Mouse (Mus musculus): Measurements from ENCODE around the gene Zfp637.
A peak's percentile ranks its signal among the peaks of the same experiment; 100 is the strongest.
"Not testable (repeated sequence)": the region's sequence is repeated elsewhere in the genome, so short reads cannot be mapped to it uniquely, and the experiment has no call there.

Zfp637 gene

DNA sequence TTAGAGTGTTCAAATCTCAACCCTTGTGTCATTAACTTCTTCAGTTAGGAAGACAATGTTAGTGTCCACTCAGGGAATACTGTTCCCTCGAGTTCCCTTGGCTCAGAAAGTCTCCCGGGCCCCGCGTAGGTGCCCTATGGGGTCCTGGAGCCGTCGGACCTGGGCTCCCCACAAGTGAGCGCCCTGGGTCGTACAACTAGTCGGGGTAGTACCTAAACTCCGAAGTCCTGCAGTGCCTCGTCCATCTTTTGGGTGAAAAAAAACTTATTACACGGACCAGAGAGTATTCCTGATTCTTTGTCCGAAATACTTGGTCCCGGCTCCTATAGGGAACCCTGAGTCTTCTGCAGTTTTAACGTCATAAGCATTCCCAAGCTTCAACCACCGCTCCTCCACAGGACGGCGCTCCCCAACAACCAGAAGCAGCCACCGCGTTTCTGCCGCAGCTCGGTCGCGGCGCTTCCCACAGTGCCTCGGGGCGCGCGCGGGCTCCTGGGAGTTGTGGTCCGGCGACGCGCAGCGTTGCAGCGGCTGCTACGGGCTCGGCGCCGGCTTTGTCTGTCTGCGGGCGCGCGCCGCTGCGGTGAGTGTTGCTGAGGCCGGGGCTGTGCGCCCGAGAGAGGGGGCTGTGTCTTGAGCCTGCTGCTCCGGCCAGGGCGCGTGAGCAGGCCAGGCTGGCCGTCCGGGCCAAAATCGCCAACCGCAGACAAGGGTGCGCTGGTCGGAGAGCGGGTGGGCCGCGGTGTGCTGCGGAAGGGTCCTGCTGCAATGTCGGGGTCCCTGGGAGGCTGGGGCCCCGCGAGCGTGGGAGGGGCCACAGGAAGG is at the start of gene Zfp637:
Gene Zfp637 (plus strand): TSS at position 495 of the 825 bp plus-strand sequence.
- peak; percentile 95 to 97 for DNase-seq

DNA sequence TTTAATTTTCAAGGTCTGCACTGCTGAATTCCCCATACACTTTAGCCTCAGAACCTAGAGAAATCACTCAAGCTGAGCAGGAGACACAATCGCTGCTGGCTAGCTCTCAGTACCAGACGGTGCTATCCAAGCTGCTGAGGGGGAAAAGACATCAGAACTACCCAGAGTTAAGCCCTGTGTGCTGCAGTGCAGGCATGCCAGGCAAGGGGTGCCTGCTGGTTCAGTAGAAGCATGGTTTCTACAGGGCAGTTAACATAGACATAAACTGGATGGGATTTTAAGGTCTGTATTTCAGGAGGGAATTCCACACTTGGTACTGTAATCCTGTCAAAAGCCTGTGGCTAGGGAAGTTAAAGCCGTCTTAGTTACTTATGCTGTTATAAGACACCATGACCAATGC is 45.7 kb upstream of the Zfp637 start:
- no peak for DNase-seq

DNA sequence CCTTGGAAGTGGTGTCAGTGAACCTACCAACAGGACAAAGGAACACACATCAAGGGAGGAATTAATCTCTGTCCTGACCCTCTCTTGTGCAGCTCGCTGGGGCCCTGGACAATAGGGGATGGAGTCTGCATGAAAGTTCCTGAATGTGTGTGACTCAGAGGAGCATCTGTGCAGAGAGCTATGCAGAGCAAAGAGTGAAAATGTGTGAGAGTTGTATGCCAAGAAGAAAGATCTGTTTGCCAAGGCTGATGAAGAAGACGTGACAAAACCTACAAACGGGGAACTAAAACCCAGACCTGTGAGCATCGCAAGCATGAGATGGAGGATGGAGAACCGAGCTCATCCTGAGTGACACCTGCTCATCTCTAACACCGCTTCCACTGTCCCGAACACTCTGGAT is 40.2 kb upstream of the Zfp637 start:
- DNase-seq: no peak

DNA sequence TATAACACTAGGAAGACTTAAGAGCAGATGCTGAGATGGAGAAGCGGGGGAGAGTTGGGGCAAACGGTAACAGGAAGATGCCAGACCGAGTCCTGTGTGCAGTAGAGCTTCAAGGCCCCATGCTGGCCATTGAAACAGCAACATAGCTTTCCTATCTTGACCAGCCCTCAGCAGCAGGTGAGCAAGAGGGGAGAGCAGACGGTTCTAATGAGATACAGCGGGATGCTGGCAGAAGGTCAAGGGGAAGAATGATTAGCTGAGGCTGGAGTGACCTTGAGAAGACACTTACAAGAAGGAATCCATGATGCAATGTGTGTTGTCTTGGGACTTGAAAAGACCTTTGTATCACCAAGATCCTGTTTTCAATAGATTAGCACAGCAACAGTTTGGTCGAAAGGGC is 39.2 kb upstream of the Zfp637 start:
- no peak for DNase-seq

DNA sequence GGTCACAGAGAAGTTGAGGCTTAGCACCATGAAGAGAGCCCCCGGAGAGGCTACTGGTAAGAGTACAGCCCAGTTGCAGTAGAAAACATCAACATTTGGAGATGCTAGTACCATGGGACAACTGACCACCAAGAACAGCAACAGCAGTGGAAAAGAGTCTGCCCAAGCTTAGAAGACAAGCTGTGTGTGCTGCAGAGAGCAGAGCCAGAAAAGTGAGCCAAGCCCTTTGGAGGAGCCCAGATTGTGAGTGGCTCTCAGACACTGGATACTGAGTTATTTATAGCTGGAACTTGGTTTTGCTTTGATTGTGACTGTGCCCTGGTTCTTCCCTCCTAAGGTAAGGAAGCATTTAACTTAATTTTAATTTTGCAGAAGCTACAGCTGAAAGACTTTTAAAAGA is 33.2 kb upstream of the Zfp637 start:
- DNase-seq: no peak

DNA sequence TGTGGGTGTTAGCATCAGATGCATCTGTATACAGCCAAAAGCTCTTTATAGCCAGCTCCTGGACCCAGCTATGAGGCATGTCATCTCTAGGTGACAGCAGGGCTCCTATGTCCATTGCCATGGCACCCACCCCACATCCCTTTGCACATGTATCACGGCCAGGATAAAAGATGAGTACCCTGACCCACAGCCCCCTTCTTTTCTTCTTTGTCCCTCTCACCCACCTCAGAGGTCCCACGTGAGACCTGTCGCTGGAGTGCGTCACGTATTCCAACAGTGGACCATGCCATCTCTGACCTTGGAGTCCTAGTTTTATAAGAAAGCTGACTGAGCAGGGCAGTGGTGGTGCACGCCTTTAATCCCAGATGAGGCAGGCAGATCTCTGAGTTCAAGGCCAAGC is 31.2 kb upstream of the Zfp637 start:
- no peak for DNase-seq

DNA sequence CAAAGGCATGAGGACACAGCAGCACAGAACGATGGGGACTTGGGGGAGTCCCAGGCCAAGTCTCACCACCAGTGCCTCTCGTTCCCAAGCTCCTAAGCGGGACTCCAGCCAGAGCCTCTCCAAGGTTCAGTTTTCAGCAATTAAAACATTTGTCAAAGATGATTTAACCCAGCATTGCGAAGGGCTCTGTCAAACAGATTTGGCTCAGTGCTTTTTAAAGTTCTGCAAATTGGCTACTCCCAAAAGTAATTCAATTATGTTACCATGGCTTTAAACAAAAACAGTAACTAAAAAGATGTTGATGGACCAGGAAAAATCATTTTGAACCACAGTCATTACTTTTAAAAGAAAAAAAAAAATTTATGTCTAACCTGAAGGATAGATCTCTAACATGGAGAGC is 30.3 kb upstream of the Zfp637 start:
- peak; percentile 31 to 42 for DNase-seq

DNA sequence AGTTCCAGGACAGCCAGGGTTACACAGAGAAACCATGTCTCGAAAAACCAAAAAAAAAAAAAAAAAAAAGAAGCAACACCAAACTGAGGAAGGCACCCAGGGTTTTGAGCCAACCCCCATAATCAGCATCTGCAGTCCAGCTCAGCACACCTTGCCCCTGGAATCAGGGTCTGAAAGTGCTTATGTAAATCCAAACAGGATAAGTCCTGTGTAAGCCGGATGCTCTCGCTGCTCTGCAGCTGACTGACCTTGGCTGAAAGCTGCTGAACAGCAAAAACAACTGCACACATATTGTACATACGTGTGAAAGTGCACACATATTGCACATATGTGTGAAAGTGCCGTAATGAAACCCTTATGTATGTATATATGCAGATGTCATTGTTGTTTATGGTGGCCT is 29.7 kb upstream of the Zfp637 start:
- no peak for DNase-seq

DNA sequence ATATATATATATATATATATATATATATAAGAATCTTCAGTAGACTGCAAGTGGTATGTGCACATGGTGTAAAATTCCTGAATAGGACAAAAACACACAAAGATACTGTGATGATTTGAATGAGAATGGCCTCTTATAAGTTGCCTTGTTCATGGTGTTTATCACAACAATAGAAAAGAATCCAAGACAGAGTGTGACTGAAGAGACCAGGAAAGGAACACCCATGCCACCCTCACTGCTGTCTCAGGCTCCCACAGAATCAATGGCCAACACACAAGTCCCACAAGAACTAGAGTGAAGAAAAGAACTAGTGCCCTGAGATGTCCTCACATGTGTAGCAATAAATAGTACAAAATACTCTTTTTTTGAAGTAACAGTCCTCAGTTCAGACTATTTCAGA is 26.3 kb upstream of the Zfp637 start:
- DNase-seq: no peak

DNA sequence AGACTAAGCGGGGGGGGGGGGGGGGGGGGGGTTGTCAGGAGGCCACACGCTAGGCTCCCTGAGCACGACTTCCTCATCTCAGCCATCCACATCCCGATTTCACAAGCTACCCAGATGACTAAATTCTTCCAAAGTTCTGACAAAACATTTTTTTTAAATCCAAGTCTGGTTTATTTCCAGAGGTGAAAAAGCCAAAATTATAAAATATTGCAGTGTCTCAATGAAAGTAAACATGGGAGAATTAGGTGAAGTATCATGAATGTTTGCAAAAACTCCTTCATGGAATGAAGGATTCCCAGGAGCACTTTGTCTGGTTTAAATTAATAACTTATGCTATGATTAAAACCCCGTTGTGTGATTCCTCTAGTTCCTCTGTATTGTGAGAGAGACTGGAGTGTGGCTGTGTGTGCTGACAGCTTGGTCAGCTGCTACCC is 23.9 kb upstream of the Zfp637 start:
- no peak for DNase-seq

DNA sequence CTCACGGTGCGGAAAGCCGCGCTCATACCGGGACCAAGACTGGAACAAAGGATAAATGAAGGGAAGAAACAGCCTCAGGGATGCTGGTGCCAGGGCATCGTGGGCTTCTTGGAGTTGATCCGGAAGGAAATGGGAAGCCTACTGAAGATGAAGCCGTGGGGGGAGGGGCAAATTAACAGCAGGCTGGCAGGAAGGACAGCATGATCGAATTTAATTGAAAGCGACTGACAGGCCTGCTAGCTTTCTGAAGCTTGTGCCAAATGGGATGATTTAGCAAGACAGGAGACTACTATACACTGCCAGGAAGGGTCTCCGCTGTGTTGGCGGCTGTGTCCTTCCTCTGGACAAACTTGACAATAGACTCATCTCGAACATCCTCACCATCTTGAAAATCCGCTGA is 20.7 kb upstream of the Zfp637 start:
- no peak for DNase-seq

DNA sequence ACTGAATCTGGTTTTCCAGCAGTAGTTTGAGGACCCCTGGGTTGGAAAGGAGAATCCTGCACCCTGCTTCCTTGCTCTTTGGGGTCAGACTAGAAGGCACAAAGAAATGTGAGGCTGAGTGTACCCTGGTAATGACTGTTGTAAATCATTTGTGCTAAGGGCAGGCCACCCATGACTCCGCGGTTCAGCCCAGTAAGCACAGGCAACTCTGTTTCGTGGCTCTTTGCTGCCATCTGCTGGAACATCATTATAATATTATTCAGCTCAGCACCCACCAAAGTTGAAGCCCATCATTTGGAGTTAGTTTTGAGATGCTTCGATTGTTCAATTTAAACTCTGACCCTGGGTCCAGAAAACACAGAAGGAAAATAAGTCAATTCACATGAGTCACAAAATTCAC is 15.6 kb upstream of the Zfp637 start:
- DNase-seq: peak; percentile 83 to 85

DNA sequence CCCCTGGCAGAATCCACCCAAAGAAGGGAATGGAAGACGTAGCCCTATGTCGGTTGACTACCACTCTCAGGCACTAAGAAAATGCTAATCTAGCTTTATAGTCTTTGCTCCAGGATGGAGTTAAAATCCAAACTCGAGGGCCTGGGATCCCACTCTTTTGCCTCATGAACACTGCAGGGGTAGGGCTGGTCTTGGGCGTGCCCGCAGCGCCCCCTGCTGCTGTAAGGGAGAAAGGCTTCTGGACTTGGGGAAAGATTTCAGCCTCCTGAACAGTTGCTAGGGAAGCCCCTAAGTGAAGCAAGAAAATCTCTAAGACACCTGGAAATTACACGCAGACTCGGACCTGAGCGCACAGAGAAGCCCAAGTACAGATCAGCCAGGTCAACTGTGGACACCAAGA is 12.7 kb upstream of the Zfp637 start:
- DNase-seq: peak; percentile 86 to 87

DNA sequence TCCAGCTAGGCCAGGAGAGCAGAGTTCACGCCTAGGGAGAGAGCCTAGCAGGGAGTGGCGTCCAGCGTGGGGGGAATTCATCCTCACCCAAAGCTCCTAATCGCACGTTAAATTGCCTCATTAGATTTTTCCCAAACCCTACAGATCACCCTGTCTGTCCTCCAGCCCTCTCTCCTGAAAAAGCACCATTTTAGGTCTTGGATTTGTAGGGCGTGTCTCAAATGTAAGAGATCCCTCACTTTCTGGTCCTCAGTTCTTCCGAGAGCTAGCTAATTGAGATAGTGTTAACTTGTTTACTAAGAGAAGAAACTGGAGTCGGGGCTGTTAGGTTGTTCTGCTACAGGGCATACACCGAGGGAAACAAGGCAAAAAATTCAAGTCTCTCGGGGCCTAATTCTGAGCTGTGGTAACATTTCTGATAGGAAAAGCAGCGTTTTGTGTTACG is 553 bp downstream of the Zfp637 start:
- DNase-seq: no peak

DNA sequence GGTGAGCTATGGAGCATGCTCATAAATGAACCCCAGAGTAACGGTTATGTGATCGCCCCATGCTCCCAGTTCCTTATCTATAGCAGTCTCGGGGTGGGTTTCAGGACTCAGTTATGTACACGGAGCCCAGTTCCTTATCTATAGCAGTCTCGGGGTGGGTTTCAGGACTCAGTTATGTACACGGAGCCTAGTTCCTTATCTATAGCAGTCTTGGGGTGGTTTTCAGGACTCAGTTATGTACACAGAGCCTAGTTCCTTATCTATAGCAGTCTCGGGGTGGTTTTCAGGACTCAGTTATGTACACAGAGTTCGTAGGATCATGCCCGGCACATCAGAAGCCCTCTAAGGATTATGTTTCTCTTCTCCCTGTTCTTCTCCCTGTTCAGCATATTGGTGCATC is 3.6 kb downstream of the Zfp637 start:
- no peak for DNase-seq

DNA sequence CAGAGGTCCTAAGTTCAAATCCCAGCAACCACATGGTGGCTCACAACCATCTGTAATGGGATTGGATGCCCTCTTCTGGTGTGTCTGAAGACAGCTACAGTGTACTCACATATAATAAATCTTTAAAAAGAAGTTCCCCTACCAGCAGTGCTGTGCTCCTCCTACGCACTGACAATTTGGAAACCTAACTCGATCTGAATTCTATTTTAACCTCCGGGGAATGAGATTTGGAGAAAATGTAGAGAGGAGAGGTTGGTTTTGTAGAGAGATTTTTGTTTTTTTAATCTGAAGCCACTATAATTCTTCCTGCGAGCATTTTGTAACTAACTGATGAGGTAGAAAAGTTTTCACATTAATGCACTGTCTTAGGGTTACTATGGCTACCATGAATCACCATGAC is 5.7 kb downstream of the Zfp637 start:
- not testable (repeated sequence) for DNase-seq

DNA sequence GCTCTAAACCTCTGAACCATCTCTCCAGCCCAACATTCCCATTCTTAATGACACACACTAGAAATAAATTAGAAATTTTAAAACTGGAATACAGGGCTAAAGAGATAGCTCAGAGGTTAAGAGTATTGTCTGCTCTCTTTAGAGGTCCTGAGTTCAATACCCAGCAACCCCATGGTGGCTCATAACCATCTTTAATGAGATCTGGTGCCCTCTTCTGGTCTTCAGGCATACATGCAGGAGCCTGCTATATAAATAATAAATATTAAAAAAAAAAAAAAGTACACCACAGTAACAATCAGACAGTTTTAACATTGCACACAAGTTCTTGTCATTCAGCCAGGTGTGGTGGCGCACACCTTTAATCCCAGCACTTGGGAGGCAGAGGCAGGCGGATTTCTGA is 6.8 kb downstream of the Zfp637 start:
- no peak for DNase-seq

DNA sequence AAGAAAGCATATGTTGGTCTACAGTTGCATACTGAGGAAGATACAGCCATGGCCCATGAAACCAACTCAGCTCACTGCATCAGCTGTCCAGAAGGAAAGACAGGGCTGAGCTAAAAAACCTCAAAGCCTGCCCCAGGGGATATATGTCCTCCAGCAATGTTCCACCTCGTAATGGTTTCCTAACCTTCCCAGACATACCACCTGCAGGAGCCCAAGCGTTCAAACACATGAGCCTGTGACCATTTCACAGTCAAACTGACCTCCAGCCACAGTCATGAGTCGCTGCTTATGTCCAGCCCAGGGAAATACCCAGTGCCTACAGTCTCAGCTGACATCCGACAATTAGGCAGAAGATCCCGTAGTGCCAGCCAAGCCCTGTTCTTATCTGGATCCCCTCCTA is 7.6 kb downstream of the Zfp637 start:
- no peak for DNase-seq

DNA sequence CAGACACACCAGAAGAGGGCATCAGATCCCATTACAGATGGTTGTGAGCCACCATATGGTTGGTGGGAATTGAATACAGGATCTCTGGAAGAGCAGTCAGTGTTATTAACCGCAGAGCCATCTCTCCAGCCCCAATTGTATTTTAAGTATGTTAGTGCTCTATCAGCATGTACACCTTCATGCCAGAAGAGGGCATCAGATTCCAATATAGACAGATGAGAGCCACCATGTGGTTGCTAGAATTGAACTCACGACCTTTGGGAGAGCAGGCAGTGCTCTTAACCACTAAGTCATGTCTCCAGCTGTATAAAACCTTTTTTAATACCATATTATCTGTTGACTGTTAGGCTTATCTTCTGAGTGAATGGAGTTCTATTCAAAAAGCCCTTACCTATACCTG is 10.8 kb downstream of the Zfp637 start:
- DNase-seq: no peak

DNA sequence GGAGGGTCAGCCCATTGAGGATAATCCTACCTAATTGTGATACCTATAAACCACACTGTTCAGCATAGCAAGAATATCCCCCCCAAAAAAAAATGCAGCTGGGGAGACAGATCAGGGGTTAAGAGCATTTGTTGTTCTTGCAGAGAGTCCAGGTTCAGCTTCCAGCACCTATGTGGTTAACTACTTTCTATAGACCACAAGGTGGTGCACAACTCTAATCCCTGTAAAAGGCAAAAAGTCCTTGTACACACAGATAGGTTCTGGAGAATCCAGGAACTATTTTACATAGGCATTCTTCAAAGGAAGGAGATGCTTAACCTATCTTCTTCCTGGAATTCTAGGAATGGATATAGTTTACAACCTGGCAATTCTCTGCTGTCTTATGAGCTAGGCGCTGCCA is 17.0 kb downstream of the Zfp637 start:
- no peak for DNase-seq

DNA sequence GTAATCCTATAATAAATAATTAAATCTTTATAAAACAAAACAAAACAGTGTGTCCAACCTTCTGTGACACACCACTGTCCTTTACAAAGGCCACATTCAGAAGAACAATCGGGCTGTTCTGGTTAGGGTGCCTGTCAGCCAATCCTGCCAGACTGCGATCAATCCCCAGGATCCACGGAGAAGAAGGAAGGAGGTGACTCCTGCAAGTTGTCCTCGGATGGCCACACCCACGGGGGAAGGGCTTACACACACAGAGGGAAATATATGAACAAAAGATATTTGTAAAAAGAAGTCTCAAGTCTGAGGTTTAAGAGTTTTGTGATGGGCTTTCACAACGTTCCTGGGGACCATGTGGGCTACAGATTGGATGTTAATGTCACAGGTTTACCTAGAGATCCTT is 20.9 kb downstream of the Zfp637 start, which contains the start of gene Zfp239:
Gene Zfp239 (plus strand): TSS at position 253 of the 400 bp plus-strand sequence.
- DNase-seq: no peak

DNA sequence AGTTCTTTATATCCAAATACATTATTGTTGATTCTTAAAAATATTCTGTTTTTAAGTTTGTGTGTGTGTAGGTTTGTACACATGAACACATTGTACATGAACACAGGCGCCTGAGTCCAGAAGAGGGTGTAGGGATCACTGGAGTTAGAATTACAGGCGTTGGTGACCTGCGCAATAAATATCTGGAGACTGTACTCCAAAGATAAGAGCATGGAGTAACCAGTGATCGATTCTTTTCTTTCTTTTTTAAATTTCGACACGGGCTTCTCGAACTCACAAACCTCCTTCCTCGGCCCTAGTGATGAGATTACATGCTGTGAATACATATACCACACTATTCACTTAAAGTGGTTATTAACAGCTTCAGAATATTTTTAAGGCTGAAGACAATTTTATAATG is 21.5 kb downstream of the Zfp637 start:
- no peak for DNase-seq

DNA sequence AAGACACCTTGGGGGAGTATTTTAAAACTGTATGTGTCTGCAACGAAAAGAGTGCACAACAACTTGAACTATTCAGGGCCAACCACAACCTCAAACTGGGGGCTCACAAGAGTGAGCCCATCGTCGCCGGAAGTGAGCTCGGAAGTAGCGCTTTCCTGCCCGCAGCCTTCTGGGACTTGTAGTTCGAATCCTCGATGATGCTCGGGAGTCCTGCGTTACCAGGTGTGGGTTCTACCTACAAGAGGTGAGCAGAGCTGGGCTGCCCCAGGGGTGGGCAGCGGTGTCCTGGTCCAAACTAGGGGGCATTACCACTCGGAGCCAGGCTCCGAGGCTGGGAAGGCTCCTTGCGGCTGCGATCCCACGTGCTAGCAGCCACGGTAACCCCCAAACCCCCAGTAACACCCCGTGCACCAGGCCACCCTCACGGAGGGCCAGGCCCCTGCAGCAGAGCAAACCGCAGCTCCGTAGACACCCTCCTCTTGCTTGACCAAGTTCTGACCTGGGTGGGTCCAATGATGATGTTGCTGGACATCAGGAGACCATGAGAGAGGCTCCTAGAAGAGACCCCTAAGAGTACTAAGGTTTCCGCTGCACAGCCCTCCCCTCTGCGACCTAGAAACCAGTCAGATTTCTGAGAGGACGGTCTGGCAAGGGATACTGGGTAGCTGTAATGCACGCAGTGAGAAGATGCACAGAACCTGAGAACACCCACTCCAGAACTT is 22.1 kb downstream of the Zfp637 start:
- peak; percentile 70 to 75 for DNase-seq

DNA sequence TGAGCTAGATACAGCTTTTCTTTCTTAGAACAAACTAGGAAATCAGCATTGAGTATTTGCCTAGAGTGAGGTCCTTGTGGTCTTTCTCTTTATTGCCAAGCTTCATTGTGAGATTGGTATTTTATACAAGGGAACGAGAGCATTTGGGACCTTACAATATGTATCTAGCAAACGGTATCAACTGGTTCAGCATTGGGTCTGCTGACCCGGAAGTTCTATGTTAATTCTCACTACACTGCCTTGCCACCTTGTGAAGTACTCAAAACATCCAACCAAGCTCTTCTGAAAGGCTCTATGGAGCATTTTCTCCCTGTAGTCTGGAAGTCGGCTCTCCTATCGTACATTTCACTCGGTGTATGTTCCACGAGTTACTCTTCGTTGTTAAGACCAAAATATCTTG is 22.8 kb downstream of the Zfp637 start:
- DNase-seq: no peak

All from kidney, postnatal 4 days (tissue).